Mouse (Mus musculus): Measurements from ENCODE around the gene Nwd1.

DNA sequence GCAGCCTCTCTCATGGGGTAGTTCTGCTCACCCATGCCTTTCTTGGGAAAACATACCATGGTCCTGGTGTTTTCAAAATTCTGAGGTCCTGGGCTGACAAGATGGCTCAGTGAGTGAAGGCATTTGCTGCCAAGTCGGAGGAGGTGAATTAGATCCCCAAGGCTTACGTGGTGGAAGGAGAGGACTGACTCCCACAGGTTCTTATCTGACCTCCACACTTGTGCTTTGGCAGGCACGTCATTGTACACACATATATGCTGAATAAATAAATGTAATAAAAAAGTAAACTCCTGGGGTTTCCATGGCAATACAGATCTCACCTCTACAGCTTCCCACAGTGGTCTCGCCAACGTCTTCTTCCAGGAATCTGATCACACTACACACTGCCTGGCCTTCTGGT lies 70.1 kb downstream of the Nwd1 start:
- TF ChIP-seq CTCF (IDR thresholded peaks at IDR 0.05; ENCODE audit: borderline replicate concordance, insufficient read depth, low read depth, low read length) (no peak), POLR2A (IDR thresholded peaks at IDR 0.05; ENCODE audit: borderline replicate concordance, insufficient read depth, low read length) (no peak)
